Mouse (Mus musculus) cerebellum, adult (tissue): Measurements from ENCODE around the gene Tmem165.

ENCODE experiments used
- ATAC-seq: cut with Nextera tagmentation; 2 replicates; pipeline ENCODE4 v1.9.2; 2017; ENCODE audit warnings: mild to moderate bottlenecking, moderate library complexity, mixed read lengths; ENCODE audit not compliant: insufficient number of reproducible peaks, low FRiP score, low TSS enrichment

Tmem165 gene

DNA sequence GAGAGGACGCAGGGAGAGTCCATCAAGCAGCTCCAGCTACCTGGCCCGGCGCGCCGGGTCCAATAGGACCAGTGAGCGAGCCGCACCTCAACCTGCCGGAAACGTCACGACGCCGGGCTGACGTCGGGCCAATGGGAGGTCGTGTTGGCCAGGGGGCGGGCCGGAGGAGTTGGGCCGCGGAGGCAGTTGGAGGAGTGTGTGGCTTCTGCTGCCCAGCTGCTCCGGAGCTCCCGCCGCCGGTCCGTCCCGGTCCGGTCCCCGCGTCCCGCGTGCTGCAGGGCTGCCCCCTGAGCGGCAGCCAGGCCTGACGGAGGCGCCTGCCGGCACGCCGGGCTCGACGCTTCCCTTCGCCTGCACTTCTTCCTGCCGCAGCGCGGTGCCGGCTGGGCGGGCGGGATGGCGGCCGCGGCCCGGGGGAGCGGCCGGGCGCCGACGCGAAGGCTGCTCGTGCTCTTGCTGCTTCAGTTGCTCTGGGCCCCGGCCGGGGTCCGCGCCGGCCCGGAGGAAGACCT lies at the start of gene Tmem165:
Tmem165 (plus strand) TSS at position 131 of the 512 bp plus-strand sequence.
- ATAC-seq, result peak; percentile 97

GRCm38 (mm10) chr5:76135644-76136043 lies 48.0 kb upstream of the Tmem165 start:
- no peak for ATAC-seq

DNA sequence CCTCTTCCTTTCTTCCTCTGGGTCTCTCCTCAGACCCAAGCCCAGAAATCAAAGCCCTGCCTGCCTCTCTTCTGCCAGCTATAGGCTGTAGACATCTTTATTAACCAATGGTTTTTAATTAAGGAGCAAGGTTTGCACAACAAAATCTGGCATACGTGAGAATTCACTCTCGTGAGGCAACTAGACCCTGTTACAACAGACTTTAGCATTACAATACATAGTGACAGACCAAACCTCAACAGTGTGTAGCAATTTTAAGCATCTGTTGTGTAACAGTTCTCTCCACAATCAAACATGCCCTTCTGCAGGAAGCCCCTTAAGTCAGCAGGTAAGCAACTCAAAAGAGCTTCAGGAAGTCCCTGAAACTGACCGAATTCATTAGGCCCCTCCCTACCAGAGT lies 47.4 kb upstream of the Tmem165 start:
- no peak for ATAC-seq

DNA sequence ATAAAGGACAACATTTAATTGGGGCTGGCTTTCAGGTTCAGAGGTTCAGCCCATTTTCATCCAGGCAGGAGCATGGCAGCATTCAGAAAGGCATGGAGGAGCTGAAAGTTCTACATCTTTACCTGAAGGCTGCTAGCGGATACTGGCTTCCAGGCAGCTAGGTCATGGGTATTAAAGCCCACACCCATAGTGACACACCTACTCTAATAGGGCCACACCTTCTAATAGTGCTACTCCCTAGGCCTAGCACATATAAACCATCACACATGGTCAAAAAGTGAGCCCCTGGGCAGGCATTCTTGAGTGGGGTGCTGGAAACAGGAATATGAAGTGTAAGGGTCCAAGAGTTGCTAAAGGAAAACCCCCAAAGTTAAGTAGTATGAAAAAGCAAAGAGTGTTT lies 46.1 kb upstream of the Tmem165 start:
- no peak for ATAC-seq

DNA sequence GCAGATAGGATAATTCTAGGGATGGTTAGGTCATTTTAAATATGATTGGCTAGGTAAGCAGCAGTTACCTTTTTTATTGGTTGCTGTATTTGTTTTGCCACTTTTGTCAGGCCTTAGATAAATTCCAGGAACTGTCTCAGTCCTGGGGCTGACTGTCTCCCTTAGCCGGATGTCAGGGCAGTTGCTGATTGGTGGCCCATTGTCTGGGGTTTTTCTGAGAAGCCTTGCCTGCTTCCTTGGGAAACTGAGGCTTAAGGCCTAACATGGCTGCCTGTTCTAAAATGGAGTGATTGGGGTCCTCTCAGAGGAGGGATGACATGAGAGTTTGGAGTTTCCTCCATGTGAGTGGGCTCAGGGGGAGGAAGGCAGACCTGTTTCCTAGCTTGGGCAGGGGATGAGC lies 45.6 kb upstream of the Tmem165 start:
- ATAC-seq, result no peak

DNA sequence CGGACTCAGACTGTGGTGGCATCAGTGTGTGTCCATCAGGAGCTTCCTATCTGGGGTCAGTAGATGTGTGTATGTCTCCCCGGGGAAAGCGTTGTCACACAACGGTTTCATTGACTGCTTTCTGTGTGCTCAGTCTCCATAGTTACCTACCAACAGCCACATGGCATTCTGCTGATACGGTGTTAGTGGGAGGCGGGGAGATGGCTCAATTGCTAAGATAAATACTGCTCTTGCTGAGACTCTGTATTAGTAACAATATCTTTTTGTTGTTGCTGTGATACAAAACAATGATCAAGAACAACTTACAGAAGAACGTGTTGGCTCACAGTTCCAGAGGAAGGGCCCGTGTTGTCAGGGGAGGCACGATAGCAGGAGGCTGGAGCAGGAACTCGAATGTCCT lies 45.2 kb upstream of the Tmem165 start:
- ATAC-seq, result no peak

GRCm38 (mm10) chr5:76139171-76139671 lies 44.5 kb upstream of the Tmem165 start:
- no peak for ATAC-seq

- peak; percentile 84 for ATAC-seq
Measured at GRCm38 (mm10) chr5:76139808-76140729, 43.6 kb upstream of the Tmem165 start, which contains the start of gene Srd5a3. Gene Srd5a3 (plus strand): TSS chr5:76140271.

GRCm38 (mm10) chr5:76140730-76141066 lies 43.0 kb upstream of the Tmem165 start:
- ATAC-seq, result peak; percentile 58

DNA sequence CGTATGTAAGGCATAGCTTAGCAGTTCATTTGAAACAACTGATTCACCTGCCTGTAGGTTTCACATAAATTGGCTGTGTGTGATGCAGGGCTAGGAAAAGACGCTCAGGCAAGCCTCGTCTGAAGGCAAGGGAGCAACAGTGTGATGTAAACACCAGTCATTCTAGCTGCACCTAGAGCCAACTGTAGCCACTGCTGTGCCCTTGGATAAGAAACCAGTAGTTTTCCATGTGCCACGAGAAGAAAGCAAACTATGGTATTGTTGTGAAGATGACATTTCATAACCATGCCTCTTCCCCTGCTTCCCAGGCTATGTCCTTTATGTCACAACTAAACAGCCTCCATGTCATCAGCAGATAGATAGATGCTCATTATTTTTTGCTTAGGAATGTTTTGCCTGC lies 40.3 kb upstream of the Tmem165 start:
- ATAC-seq, result no peak

GRCm38 (mm10) chr5:76146401-76146800 lies 37.3 kb upstream of the Tmem165 start:
- no peak for ATAC-seq

- no peak for ATAC-seq
Measured at GRCm38 (mm10) chr5:76149436-76149835, 34.2 kb upstream of the Tmem165 start.

- no peak for ATAC-seq
Measured at GRCm38 (mm10) chr5:76152956-76153355, 30.7 kb upstream of the Tmem165 start.

DNA sequence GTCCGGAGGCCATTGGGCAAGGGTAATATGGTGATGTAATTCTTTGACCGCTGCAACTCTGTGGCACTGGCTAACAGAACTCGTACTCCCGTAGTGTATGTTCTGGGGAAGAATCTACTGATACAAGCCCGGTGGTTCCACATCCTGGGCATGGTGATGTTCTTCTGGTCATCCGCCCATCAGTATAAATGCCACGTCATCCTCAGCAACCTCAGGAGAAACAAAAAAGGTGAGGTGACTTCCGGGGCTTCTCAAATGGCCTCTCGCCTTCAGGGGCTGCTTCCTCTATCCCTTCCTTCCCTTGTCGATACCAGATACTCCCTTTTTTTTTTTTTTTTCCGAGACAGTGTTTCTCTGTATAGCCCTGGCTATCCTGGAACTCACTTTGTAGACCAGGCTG lies 30.2 kb upstream of the Tmem165 start:
- ATAC-seq, result no peak

- no peak; the same call in 1 of the 2 replicates for ATAC-seq
Measured at GRCm38 (mm10) chr5:76154434-76155165, 29.1 kb upstream of the Tmem165 start.

GRCm38 (mm10) chr5:76159555-76159954 lies 24.1 kb upstream of the Tmem165 start:
- no peak for ATAC-seq

DNA sequence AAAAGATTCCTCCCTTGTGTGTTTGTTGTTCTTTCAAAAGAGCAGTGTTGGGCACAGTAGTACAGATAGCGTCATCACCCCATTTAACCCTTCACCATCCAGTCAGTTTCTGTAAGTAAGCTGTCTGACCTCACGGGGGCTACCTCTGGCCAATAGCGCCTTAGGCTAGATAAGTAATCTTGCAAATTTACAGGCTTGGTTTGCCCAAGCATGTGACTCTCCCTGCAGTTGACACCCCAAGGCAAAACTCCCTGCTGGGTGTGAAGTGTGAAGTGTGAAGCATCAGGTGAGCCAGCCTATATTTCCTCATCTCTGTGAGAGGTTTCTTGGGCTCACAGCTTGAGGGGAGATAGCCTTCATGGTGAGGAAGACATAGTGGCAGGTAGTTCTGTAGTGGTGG lies 23.6 kb upstream of the Tmem165 start:
- ATAC-seq, result no peak

DNA sequence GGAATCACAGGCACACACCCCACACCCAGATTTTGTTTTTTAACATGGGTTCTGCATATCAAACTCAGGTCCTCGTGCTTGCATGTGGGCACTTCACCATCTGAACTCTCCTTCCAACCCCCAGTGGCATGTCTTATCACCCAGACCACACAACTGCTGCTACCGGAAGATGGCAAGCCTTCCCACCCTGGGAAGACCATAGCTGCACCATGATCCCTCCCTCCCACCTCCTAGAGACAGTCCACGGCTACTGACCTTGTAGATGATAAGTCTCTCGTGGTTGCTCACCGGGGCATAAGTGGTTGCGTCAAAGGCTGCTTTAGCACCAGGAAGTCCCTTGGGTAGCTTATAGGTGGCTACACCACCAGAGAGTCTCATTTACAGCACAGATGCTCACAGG lies 22.2 kb upstream of the Tmem165 start:
- ATAC-seq, result no peak

DNA sequence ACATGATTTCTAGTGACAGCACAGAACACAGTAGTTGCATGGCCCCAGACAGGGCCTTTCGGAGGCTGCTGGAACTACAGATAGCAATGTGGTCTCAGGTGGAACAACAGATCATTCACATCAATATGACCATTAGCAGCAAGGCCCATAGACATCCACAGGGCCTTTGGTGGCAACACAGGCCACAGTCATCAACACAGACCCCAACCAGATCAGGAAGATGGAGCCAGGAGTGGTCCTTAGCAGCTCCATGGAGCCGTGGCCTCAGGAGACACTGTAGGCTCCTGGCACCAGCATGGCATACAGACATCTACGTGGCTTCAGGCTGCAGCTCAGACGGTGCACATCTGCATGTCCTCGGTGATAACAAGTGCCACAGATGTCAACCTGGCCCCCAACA lies 20.8 kb upstream of the Tmem165 start:
- ATAC-seq, result no peak

GRCm38 (mm10) chr5:76163828-76164390 lies 19.8 kb upstream of the Tmem165 start:
- no peak for ATAC-seq

DNA sequence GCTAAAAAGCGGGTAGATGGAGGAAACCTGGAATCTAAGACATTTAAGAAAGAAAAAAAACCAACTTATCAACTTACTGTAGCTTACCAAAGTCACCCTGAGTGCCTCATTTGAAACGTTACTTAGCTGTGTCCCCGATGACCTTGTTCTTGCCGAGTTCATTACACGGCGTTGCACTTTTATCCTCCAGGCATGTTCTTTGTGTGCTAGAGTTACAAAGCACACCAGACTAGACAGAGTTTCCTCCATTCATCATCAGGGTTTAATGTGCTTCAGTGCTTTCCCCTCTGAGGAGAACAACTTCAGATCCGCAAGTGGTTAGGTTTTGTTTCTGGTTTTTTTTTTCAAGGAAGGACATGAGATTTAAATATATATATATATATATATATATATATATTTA lies 18.9 kb upstream of the Tmem165 start:
- no peak for ATAC-seq
